Mouse (Mus musculus) G1E (cell line): Measurements from ENCODE around the gene Wdr63.

ENCODE experiments used
- CTCF ChIP-seq: IDR thresholded peaks from 2 replicates; pipeline ENCODE4 v1.5.1; 2012; ENCODE audit warnings: low read depth, low read length, inconsistent platforms, mixed read lengths
- GATA1 ChIP-seq: IDR thresholded peaks from 2 replicates; pipeline ENCODE4 v1.6.1; 2012; ENCODE audit warnings: borderline replicate concordance, low read length, inconsistent platforms, mixed read lengths
- POLR2AphosphoS5 ChIP-seq: IDR thresholded peaks from 2 replicates; pipeline ENCODE4 v1.6.1; 2012; ENCODE audit warnings: low read depth, low read length, inconsistent platforms; ENCODE audit not compliant: insufficient replicate concordance
- TAL1 ChIP-seq: conservative IDR thresholded peaks from 2 replicates; pipeline ENCODE4 v1.6.1; 2012; ENCODE audit warnings: low read depth, low read length, inconsistent platforms, mixed read lengths

- TF ChIP-seq TAL1: no peak
- TF ChIP-seq CTCF: no peak
- no peak for TF ChIP-seq GATA1
- no peak for TF ChIP-seq POLR2AphosphoS5
These were observed 12.9 kb downstream of the Wdr63 start for GRCm38 (mm10) chr3:146095066-146095465.
